Mouse (Mus musculus): ENCODE data around the gene Ptprt.

Gene Ptprt

DNA sequence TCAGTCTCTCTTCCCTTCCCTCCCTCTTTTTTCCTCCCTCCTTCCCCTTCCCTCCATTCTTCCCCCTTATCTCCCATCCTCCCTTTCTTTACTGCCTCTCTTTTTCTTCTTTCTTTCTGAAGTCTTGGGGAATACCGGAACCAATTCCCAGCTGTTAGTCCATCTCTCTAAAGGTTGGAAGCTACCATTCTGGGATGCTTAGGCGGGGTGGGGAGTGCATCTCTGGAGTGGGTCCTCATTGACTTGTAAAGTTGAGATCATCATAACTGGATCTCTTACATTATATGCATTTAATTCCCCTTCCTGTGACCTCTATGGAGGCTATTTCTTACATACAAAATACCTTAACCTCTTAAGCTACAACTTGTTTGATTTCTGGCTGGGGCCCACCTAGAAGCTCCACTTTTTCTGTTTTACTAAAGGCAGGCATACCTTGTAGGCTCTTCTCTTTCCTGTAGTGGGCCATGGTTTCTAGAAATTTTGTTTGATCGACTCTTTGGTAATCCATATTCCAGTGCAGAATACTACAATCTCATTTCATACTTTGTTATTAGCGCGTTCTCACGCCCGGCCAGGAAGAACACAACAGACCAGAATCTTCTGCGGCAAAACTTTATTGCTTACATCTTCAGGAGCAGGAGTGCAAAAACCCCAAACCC, 1149.7 kb downstream of the Ptprt start:
- DNase-seq, result no peak

- DNase-seq, result no peak
Observed at GRCm38 (mm10) chr2:161499097-161499899, 1161.6 kb downstream of the Ptprt start.

DNA sequence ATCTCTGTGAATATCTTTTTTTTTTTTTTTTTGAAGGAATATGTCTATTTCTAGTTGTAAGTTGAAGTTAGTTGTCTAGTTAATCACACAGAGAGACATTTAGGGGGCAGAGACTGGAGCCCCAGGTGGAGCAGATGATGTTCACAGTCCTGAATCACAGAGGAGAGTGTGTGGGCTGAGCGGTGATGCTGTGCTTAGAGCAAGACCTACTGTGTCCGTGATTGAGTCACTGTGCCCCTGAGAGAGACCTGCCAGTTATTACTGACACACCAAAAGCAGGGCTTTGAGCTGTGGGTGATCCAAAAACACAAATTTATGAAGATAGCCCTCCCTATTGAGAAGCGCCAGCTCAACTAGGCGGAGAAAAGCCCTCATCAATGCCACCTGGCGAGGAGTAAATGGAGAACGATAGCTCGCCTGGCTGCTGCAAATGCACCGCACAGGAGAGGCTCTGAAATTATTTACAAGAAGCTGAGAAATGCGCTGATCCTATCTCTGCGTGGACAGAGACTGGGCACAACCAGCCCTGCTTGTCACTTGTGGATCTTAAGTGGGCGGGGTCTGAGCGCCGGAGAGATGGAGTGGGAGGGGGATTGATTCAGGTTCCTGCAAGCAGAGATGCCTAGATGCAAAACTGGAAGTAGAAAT, 1162.4 kb downstream of the Ptprt start:
- DNase-seq, result no peak

GRCm38 (mm10) chr2:161481741-161482140, 1179.2 kb downstream of the Ptprt start:
- DNase-seq, result no peak

DNA sequence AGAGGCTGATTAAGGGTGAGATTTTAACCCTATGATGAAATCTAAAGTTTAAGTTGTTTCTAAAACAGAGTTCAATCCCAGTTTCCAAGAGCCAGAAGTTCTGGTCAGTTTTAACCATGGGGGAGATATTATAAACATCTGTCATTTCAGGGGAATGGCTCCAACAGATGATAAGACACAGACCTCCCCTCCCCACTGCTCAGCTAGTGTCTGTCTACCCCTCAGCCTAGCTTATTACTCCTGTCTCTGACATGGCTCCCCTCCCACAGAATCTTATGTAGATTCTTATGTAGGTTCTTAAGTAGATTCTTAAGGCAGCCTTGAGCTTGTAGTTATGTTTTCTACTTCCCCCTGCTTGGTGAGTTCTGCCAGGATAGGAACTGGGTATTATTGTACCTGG, 1180.5 kb downstream of the Ptprt start:
- no peak for DNase-seq

Data from kidney, postnatal 10 days (tissue).